Mouse (Mus musculus) ovary, postnatal 36 days (tissue): ENCODE data around the gene Vmn1r165.
"Not testable (repeated sequence)": the region's sequence is repeated elsewhere in the genome, so short reads cannot be mapped to it uniquely, and the experiment has no call there.

ENCODE experiments used
- DNase-seq: peaks from one replicate; pipeline ENCODE4 v3.0.0; 2022; ENCODE audit warnings: low spot score, mixed read lengths

Gene Vmn1r165

DNA sequence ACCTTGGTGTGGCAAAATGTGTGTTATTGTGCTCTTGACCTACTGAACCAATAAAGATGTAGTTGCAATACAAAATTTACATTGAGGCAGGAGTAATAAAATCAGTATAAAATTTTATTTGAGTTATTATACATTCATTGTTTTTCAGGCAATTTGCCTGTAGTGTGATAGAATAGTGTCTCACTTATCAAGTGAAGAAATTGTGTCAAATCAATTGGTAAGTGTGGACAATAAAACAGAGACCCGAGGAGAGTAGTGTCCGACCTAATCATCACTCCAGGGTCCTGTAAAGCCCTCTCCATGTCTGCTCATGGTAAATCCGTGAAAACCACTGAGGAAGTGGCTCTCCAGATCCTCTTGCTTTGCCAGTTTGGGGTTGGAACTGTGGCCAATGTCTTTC lies at the start of gene Vmn1r165:
Gene Vmn1r165, plus strand, starts transcription at position 301 of the 400 bp plus-strand sequence.
- not testable (repeated sequence) for DNase-seq

GRCm38 (mm10) chr7:23251582-23251981 lies 34.5 kb downstream of the Vmn1r165 start, which contains the start of gene Vmn1r166:
Gene Vmn1r166 (minus strand): TSS chr7:23251682.
- DNase-seq = not testable (repeated sequence)
